Mouse (Mus musculus) brain, adult 10 weeks (tissue): ENCODE data around the gene Rpl26. TPM values are rescaled to one million over a fixed set of nuclear protein-coding genes. Genes with fewer than 3 reads are reported as not detected.

Source experiments
- polyA plus RNA-seq: library from polyadenylated mRNA; stranded (reverse); fragments of 350-450 nt; fragmentation: Illumina TruSeq; extraction: RNeasy Lipid Tissue Mini Kit (QIAGEN cat#74804); gene quantifications from one replicate; pipeline ENCODE4 v1.2.3, GENCODE M21; 2015; ENCODE audit warnings: low read depth, low replicate concordance

The Rpl26 gene
- polyA plus RNA-seq: 2,040 TPM

DNA sequence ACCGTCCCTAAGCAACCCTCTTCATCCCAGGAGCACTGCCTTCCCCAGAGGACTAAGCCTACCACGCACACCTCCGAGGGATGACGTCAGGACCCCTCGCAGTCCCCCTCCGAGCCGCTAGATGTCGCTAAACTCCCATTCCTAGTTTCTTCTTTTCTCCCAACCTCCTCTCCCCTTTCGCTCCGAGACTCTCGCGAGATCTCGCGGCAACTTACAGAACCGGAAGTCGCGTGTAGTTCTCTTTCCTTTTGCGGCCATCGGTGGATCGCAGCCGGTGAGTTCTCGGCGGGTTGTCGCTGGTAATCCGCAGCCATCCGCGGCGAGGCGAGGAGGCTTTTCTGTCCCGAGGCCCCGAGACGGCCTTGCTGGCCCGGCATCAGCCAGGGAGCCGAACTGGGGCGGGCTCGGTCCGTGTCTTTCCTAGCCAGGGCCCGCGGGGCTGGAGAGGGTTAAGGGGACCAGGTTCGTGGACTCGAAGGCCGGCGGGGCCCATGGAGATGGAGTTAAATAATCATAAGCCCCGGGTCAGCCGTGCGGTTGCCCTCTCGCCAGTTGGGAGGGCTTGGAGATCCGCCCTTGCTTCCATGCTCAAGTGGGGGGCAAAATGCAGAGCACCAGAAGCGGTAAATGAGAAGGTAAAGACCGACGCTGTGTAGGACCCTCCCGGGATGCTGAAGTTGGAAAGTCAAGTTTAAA is at the start of gene Rpl26:
Gene Rpl26, plus strand, starts transcription at position 233 of the 696 bp plus-strand sequence.

DNA sequence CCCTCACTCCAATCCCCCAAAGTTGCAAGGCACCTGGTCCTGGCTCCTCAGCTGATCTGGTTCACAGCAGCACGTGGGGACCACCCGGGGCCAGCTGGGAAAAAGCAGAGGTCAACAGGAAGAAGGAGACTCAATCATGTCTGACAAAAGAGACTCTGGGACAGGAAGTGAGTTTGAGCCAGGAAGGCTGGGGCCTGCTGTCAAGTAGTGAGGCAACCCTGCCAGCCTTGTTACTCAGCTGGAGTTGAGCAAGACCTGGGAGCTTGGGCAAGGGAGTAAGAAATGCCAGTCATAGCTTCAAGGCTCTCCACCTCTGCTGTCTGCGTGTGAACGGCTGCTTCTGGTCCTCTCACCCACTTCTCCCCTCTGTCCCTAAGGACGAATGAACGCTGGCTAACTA is 29.6 kb upstream of the Rpl26 start, which contains the start of gene Ndel1:
Gene Ndel1, minus strand, starts transcription at position 111 of the 400 bp plus-strand sequence.

DNA sequence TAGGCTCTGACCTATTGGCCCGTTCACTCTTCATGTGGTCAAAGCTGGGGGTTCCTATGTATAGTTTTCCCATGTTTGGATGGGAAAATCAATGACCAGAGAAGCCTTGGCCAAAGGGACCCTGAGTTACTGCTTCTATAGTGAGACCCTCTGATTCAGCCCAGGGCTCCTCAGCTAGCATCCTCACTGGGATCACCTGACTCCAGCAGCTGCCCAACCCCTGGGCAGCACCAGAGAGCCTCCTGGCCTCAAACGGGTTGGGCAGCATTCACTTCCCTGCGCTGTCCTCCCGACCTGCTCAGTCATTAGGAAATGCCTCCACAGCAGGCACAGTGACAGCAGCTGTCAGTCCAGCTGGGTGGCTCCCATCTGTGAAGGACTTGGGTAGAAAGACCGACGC is 13.1 kb upstream of the Rpl26 start, which contains the start of gene Rnf222:
Gene Rnf222, plus strand, starts transcription at position 301 of the 400 bp plus-strand sequence.

DNA sequence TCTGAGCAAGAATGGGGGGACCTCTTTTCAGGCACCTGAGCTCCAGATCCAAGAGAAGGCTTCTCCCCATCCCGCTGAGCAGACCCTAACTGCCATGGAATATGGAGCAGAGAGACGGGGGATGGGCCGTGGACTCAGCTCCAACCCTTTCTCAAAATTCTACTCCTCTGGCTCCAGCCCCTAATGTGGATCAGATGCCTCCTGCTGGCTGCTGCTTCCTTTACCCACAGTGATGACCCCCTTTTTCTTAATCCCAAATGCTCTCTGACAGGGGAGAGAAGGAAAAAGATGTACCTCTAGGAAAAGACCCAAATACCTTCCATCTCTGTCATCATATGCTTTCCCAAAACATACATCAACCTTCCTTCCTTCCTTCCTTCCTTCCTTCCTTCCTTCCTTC is 25.6 kb downstream of the Rpl26 start, which contains the start of gene Odf4:
Gene Odf4, minus strand, starts transcription at position 101 of the 400 bp plus-strand sequence.

Other genes with a start within 250 kb of the Rpl26 start
- gene Myh10, start 210.0 kb upstream of the Rpl26 start, polyA plus RNA-seq: 126 TPM
- 127 TPM for gene Ndel1, start 29.7 kb upstream of the Rpl26 start, polyA plus RNA-seq
- gene Rnf222, start 13.0 kb upstream of the Rpl26 start, polyA plus RNA-seq: not detected
- 1.1 TPM for gene Odf4, start 25.5 kb downstream of the Rpl26 start, polyA plus RNA-seq
- gene Arhgef15, start 55.9 kb downstream of the Rpl26 start, polyA plus RNA-seq: 16.4 TPM
- gene Slc25a35, start 66.5 kb downstream of the Rpl26 start, polyA plus RNA-seq: 6.2 TPM
- 41.5 TPM for gene Rangrf, start 73.6 kb downstream of the Rpl26 start, polyA plus RNA-seq
- 11.4 TPM for gene Pfas, start 106.9 kb downstream of the Rpl26 start, polyA plus RNA-seq
- 35.5 TPM for gene Ctc1, start 114.3 kb downstream of the Rpl26 start, polyA plus RNA-seq
- 0.54 TPM for gene Aurkb, start 144.1 kb downstream of the Rpl26 start, polyA plus RNA-seq
- gene Borcs6, start 158.1 kb downstream of the Rpl26 start, polyA plus RNA-seq: 25.8 TPM
- gene Tmem107, start 169.2 kb downstream of the Rpl26 start, polyA plus RNA-seq: 25.6 TPM
- gene Vamp2, start 186.9 kb downstream of the Rpl26 start, polyA plus RNA-seq: 1,029 TPM
- 47.8 TPM for gene Per1, start 193.6 kb downstream of the Rpl26 start, polyA plus RNA-seq
- 0.58 TPM for gene Hes7, start 218.8 kb downstream of the Rpl26 start, polyA plus RNA-seq
- 0.67 TPM for gene 9130213A22Rik, start 221.0 kb downstream of the Rpl26 start, polyA plus RNA-seq
- gene Aloxe3, start 224.3 kb downstream of the Rpl26 start, polyA plus RNA-seq: 3.9 TPM